Mouse (Mus musculus) retina, embryonic 14.5 days (tissue): ENCODE data around the gene Incenp.
A peak's percentile ranks its signal among the peaks of the same experiment; 100 is the strongest.
"Not testable (repeated sequence)": the region's sequence is repeated elsewhere in the genome, so short reads cannot be mapped to it uniquely, and the experiment has no call there.

Experiments used
- DNase-seq: peaks from one replicate; pipeline ENCODE4 v3.0.0-alpha.2; 2015; ENCODE audit warnings: low spot score

The Incenp gene

DNA sequence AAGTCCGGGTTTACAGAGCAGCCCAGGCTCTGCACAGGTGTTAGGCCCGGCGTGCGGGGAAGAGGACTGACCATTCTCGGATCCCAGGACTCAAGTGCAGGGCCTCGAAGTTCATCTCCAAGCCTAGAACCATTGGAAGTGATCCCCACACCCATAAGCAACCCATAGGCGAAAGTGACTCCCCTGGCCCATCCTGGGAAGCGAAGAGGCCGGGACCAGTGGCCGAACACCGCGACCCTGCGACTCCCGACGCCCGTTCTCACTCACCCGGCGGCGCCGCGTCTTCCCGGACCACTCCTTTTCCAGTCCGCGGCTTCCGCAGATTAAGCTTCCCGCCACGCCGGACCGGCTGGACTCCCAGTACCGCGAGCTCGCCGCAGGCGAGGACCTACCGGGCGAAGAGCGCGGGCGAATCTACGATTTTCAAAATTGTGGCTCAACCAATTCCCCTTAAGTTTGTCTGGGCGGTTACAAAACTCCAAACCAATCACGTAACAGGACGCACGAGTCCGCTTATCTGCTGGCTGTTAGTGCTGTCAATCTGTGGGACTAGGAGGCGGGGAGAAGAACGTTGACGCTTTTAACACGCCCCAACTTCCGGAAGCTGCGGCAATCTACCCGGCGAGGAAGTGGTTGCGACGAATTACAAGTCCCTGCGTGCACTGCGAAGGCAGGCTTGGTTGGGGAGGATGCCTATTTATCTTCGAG lies at the start of gene Incenp:
Gene Incenp, minus strand, starts transcription at position 480 of the 708 bp plus-strand sequence.
- DNase-seq, result peak; percentile 96

GRCm38 (mm10) chr19:9946986-9947385 lies 47.6 kb upstream of the Incenp start:
- no peak for DNase-seq

- no peak for DNase-seq
Observed at GRCm38 (mm10) chr19:9945800-9946564, 46.6 kb upstream of the Incenp start.

DNA sequence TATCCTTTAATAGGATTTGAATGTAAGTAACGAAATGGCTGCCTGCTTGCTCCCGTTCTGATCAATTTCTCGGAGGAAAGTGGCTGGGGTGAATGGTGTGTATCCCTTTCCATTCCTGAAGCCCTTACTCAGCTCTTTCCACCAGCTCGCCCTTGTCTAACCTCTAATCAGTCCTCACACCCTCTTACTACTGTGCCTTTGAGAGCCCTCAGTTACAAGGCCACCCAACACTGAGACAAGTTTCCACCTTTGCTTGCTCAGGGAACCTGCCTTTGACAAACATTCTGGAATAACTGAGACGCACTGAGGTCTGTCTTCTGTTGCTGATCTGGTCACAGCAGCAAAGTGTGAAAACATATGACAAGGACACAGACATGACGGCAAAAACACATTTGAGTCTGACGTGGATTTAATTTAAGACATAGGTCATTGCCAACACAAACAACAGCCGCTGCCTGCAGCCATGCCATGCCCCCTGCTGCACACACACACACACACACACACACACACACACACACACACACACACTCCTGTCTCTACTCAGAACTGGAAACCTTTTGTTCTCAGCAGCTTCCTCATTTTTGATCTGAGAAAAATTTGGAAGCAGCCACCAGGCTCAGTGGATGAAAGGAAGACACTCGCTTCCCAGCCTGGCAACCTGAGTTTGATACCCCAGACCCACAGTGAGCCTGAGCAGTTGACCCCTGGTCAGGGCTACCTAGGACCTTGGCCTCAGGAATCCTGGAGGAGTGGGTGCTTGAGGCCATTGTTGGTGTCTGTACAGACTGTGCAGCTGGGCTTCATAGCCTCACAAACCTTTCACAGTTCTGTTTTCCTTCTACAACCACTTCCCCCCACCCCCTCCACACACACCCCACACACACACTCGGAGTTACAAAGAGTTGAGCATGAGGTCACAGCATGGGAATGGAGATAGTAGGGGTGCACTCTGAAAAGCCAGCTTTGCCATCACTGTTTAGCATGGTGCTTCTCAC lies 43.5 kb upstream of the Incenp start:
- no peak for DNase-seq

DNA sequence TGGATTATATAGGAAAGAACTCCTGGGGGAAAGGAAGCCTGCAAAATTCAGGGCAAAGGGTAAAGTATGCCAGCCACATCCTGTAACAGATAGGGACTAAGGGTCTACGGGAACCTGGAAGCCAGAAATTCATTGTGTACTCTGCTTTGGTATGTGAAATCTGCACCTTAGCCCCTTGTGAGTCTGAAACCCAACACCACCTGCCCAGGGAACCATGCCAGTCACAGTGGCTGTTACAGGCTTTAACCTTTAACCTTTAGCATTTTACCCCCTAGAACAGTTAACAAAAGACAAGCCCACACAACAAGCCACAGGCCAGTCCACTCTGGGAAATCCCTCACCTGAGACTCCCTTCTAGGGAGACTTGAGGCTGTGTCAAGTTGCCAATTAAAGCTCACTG lies 42.5 kb upstream of the Incenp start:
- no peak for DNase-seq

- DNase-seq, result peak; percentile 69
Observed at GRCm38 (mm10) chr19:9940903-9941302, 41.6 kb upstream of the Incenp start.

GRCm38 (mm10) chr19:9939841-9940240 lies 40.5 kb upstream of the Incenp start:
- DNase-seq, result no peak

DNA sequence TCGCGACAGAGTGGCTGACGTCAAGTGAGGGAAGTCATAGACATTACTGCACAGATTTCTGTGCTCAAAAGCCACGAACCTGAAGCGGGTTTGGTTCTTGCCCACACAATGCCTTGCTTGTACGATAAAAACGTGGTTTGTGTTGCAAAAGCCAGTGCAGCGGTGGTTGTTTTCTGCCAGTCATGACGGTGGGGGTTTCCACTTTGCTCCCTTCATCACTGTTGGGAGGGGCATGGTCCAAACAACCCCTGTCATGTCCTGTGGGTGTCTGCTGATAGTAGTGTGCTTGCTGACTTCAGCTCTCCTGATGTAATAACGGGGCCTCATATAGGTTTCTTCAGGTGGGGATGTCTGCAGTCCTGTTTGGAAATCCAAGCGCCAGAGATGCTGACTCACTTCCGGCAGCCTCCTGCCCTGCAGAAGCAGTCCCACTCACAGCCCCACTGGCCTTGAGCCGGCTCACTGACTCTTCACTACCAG lies 39.5 kb upstream of the Incenp start:
- DNase-seq, result no peak

DNA sequence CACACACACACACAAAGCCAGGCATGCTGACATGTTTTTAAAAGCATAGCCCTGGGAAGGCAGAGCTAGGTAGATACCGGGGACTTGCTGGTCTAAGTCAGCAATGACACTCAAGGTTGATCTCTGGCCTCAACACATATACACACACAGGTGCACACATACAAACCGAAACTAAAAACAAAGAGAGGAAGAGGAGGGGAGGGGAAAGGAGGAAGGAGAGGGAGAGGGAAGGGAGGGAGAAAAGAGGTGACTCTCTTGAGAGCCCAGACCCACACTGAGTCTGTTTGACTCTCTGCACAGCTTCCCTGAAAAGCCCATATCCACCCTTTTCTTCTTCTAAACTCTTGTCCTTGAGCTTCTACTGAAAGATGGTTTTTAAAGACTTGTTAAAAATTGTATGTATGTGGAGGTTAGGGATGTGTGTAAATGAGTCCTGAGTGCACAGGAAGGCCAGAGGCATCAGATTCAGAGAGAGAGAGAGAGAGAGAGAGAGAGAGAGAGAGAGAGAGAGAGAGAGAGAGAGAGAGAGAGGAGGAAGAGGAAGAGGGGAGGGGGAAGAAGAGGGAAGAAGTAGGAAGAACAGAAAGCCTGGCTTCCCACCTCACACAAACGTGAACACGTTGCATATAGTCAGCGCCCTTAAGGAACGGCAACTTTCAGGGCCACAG lies 38.9 kb upstream of the Incenp start:
- no peak for DNase-seq

DNA sequence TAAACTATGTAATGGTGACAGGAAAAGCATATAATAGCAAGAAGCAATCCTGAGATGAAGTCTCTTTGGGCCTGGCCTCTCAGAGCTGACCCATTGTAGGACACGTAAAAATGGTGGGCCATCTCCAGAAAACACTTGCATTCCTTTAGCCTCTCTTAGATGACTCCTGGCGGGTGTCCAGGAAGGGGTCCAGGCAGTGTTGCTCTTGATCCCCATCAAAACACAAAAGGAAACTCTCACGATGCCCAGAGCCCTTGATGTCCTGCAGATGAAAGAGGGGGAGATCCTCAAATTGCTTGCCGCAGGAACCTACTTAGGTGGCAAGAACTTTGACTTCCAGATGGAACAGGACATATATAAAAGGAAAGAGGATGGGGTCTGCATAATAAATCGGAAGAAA lies 38.1 kb upstream of the Incenp start:
- DNase-seq, result no peak

DNA sequence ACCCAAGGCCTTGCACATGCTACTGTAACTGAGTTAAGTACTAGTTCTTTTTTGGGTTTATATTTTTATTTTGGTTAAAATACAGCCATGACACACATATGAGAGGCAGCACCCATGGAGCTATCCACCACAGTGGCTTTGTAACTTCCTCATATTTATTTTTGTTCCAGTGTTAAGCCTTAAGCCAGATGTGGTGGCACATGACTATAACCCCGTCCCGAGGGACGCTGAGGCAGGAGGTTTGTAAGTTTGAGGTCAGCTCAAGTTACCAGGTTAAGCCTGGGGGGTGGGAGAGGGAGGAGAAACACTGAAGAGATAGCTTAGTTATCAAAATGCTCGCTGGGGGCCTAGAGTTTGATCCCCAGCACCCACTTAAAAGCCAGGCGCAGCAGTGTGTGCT lies 37.2 kb upstream of the Incenp start:
- no peak for DNase-seq

DNA sequence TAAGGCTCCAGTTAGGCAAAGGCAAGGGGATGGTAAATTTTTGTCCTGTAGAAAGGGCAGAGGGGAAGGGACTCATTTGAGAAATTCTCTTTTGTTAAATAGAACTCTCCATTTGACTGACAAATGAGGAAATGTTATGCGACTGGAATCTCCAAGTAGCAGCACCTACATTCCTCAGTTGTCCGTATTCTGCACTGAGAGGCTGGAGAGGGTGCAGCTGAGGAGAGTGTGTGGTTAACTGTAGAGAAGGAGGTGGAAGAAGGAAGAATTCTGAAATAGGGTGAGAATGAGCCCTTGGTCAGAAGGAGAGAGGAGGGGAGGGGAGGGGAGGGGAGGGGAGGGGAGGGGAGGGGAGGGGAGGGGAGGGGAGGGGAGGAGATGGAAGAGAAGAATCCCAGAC lies 34.6 kb upstream of the Incenp start:
- DNase-seq, result no peak

GRCm38 (mm10) chr19:9931167-9931607 lies 31.8 kb upstream of the Incenp start:
- DNase-seq, result not testable (repeated sequence)

DNA sequence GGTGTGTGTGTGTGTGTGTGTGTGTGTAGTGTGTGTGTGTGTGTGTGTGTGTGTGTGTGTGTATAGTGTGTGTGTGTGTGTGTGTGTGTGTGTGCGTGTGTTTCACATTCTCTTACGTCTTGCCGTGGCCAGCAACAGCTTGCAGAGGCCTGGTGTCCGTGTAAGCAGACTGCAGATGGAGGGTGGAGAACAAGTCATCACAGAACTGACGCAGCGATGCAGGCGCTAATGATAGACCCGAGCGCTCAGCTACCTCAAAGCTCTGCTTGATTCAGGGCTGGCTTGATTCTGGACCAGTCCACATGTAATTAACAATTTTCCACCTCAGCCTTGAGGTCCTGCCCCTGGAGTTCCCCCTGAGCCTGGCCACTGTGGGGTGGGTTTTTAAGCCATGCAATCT lies 28.7 kb upstream of the Incenp start:
- DNase-seq, result no peak

DNA sequence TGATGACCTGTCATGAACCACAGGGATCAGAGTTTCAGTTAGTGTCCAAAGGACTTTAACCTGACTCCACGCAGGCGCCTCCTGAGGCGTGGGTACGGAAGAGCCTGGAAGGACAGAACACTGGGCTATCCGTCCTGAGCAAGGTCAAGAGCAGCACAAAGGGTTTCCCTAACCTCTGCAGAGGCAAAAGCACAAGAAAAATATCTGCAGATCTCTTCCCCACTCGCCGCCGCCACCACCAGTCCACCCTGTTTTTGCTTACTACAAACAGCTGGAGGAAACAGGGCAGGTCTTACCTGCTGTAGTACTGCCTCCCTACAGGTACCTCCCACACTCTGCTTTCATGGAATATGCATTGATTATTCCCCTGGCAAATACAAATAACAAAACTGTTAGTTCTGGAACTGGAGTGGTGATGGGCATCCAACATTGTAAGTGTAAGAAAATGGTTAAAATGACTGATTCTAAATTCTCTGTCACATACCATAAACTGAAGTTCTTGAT lies 25.5 kb upstream of the Incenp start:
- no peak for DNase-seq

DNA sequence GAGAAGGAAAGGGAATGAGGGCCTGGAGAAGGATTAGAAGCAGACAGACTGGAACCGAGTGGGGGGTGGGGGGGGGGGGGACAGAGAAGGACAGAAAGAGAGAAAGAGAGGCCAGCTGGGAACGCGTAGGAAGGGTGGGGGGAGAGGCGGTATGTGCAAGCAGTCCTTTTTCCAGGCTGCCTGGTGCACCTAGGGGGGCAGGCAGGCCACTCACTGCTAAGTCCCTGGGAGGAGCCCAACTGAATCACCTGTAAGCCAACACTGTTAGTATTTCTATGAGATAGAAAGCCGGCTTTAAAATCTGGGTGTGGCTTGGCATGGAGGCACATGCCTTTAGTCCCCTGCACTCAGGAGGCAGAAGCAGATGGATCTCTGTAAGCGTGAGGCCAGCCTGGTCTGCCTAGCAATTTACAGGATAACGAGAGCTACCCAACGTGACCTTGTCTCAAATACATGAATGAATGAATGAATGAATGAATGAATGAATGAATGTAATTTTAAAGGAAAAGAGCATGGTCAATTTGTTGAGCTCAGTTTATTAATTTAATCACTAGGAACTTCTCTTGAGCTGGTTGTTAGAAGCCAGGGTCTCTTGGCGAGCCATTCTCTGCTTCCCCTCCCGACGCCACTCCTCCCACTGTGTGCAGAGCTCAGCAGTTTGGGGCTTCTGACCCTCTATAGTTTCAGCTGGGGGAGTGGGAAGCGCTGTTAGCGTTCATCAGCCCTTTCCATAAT lies 24.9 kb upstream of the Incenp start:
- DNase-seq, result no peak

- no peak for DNase-seq
Observed at GRCm38 (mm10) chr19:9923048-9923447, 23.7 kb upstream of the Incenp start.

GRCm38 (mm10) chr19:9922228-9922627 lies 22.9 kb upstream of the Incenp start:
- DNase-seq, result no peak

DNA sequence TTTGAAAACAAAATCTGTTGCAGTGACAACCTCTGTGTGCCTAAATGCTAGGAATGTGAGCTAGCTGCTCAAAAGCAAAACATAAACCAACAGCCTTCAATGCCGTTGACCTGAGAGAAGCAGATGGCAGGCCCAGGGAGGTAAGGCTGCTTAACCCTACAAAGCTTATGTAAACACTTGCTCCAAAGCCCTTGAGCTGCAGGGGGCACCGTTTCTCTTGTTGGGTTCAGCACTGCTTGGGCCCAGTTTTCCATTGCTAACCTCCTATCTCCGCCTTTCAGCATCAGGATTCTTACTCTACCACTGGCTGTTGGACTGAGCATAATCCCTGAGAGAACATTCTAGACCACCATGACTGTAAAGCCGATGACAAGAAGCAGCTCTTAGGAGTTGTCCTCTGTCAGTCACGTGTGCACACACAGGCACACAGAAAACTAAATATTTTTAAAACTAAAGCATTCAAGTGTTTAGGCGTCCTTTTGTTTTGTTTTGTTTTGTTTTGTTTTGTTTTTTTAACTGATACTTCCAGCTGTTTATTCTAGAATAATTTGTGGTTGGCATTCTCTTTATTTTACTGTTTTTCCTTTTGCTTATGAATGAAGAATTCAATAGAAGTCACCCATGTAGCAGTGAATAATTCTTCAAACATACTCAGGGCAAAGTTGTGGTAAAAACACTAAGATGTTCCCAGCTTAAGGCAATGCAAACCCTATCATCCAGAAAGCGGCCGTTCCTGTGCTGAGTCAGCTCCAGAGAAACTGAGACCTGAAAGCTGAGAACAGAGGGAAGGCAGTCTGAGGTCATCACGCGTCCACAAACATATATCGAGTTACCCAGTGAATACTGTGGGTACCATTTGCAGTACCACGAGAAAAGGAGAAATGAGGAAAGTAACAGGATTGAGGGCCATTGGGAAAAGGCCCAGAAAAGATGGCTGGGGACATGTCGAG lies 21.8 kb upstream of the Incenp start:
- DNase-seq, result peak; percentile 49
